Mouse (Mus musculus): ENCODE results near the gene Mmd2. TPM values are rescaled to one million over a fixed set of nuclear protein-coding genes. Genes with fewer than 3 reads are reported as not detected.

Gene Mmd2
- 10 to 100 TPM; 33.7 to 65.5 (median 38.5) TPM for total RNA-seq (2022)

GRCm38 (mm10) chr5:142608259-142608988 lies at the start of gene Mmd2:
Gene Mmd2, minus strand, starts transcription at chr5:142608800.
- no peak for DNase-seq

GRCm38 (mm10) chr5:142652266-142652665 lies 43.7 kb upstream of the Mmd2 start:
- DNase-seq = no peak

- DNase-seq = no peak
Observed at GRCm38 (mm10) chr5:142650794-142651497, 42.3 kb upstream of the Mmd2 start.

- no peak for DNase-seq
Observed at GRCm38 (mm10) chr5:142650390-142650789, 41.8 kb upstream of the Mmd2 start.

- DNase-seq = no peak
Observed at GRCm38 (mm10) chr5:142649460-142650050, 41.0 kb upstream of the Mmd2 start.

GRCm38 (mm10) chr5:142648162-142648561 lies 39.6 kb upstream of the Mmd2 start:
- no peak for DNase-seq

GRCm38 (mm10) chr5:142641331-142642051 lies 32.9 kb upstream of the Mmd2 start:
- DNase-seq = no peak

- DNase-seq = no peak
Observed at GRCm38 (mm10) chr5:142640088-142640487, 31.5 kb upstream of the Mmd2 start.

GRCm38 (mm10) chr5:142637823-142638222 lies 29.2 kb upstream of the Mmd2 start:
- no peak for DNase-seq

- DNase-seq = no peak
Observed at GRCm38 (mm10) chr5:142630224-142630623, 21.6 kb upstream of the Mmd2 start.

GRCm38 (mm10) chr5:142629663-142630025 lies 21.0 kb upstream of the Mmd2 start:
- no peak for DNase-seq

- DNase-seq = peak; percentile 96
Observed at GRCm38 (mm10) chr5:142628726-142629662, 20.4 kb upstream of the Mmd2 start.

GRCm38 (mm10) chr5:142627398-142627797 lies 18.8 kb upstream of the Mmd2 start, which contains the start of gene Wipi2:
Gene Wipi2, plus strand, starts transcription at chr5:142627698.
- DNase-seq = no peak

- DNase-seq = no peak
Observed at GRCm38 (mm10) chr5:142623080-142623479, 14.5 kb upstream of the Mmd2 start.

- DNase-seq = no peak
Observed at GRCm38 (mm10) chr5:142622134-142622533, 13.5 kb upstream of the Mmd2 start.

GRCm38 (mm10) chr5:142621421-142621820 lies 12.8 kb upstream of the Mmd2 start:
- DNase-seq = no peak

GRCm38 (mm10) chr5:142619866-142620265 lies 11.3 kb upstream of the Mmd2 start:
- DNase-seq = no peak

- DNase-seq = no peak
Observed at GRCm38 (mm10) chr5:142616326-142616725, 7.7 kb upstream of the Mmd2 start.

- DNase-seq = peak; percentile 48
Observed at GRCm38 (mm10) chr5:142615638-142616037, 7.0 kb upstream of the Mmd2 start.

GRCm38 (mm10) chr5:142614513-142614912 lies 5.9 kb upstream of the Mmd2 start:
- no peak for DNase-seq

- peak; percentile 53 for DNase-seq
Observed at GRCm38 (mm10) chr5:142610362-142610761, 1.8 kb upstream of the Mmd2 start.

- DNase-seq = no peak
Observed at GRCm38 (mm10) chr5:142608989-142609325, 357 bp upstream of the Mmd2 start.

All from adrenal gland, adult 8-10 months (tissue).